Mouse (Mus musculus) testis, adult 10 weeks (tissue): ENCODE results near the gene Asxl2. TPM values are rescaled to one million over a fixed set of nuclear protein-coding genes. Genes with fewer than 3 reads are reported as not detected.

Experiments
- polyA plus RNA-seq: library from polyadenylated mRNA; stranded (reverse); fragments of 350-450 nt; fragmentation: Illumina TruSeq; extraction: RNeasy Lipid Tissue Mini Kit (QIAGEN cat#74804); gene quantifications from one replicate; pipeline ENCODE4 v1.2.3, GENCODE M21; 2014; ENCODE audit warnings: low read depth, low replicate concordance

The Asxl2 gene
- 40.7 TPM for polyA plus RNA-seq

GRCm38 (mm10) chr12:3426530-3427034, at the start of gene Asxl2:
Gene Asxl2 (plus strand): TSS chr12:3426857.

Other genes with a start within 250 kb of the Asxl2 start
- gene Rab10, start 116.9 kb upstream of the Asxl2 start, polyA plus RNA-seq: 76.2 TPM
- gene Kif3c, start 61.7 kb upstream of the Asxl2 start, polyA plus RNA-seq: 1.5 TPM
- 29.0 TPM for gene Dtnb, start 145.5 kb downstream of the Asxl2 start, polyA plus RNA-seq